Mouse (Mus musculus) limb, embryonic 11.5 days (tissue): ENCODE data around the gene Cdh8. TPM values are rescaled to one million over a fixed set of nuclear protein-coding genes. Genes with fewer than 3 reads are reported as not detected.
"Not testable (repeated sequence)": the region's sequence is repeated elsewhere in the genome, so short reads cannot be mapped to it uniquely, and the experiment has no call there.

Experiments
- ATAC-seq: fragments of 200-750 bp; cut with Nextera tagmentation; 2 replicates; pipeline ENCODE4 v1.8.0; 2017; ENCODE audit warnings: low read depth; ENCODE audit not compliant: insufficient number of reproducible peaks, low FRiP score, low TSS enrichment
- DNase-seq: peaks from one replicate; pipeline ENCODE4 v3.0.0-alpha.2; 2015; ENCODE audit warnings: low spot score
- H3K27ac ChIP-seq: fragments of 300-500 bp; sonication (generic); replicated peaks from 2 replicates; pipeline ENCODE4 v1.5.1; 2014; ENCODE audit warnings: low read depth, mild to moderate bottlenecking, low read length
- H3K27me3 ChIP-seq: fragments of 300-500 bp; sonication (generic); 2 replicates; pipeline ENCODE4 v1.6.1; 2014; ENCODE audit warnings: mild to moderate bottlenecking, low read length, mixed read lengths; ENCODE audit not compliant: control insufficient read depth, insufficient read depth
- H3K36me3 ChIP-seq: fragments of 300-500 bp; sonication (generic); 2 replicates; pipeline ENCODE4 v1.6.1; 2014; ENCODE audit warnings: mild to moderate bottlenecking, low read length, moderate library complexity, mixed read lengths; ENCODE audit not compliant: control insufficient read depth, insufficient read depth
- H3K4me1 ChIP-seq: fragments of 300-500 bp; sonication (generic); 2 replicates; pipeline ENCODE4 v1.6.1; 2014; ENCODE audit warnings: low read length, mixed read lengths; ENCODE audit not compliant: control insufficient read depth, insufficient read depth
- H3K4me2 ChIP-seq: fragments of 300-500 bp; sonication (generic); 2 replicates; pipeline ENCODE4 v1.6.1; 2014; ENCODE audit warnings: low read depth, mild to moderate bottlenecking, moderate library complexity; ENCODE audit not compliant: severe bottlenecking
- H3K4me3 ChIP-seq: fragments of 300-500 bp; sonication (generic); 2 replicates; pipeline ENCODE4 v1.5.1; 2014; ENCODE audit warnings: low read depth, low read length
- H3K9ac ChIP-seq: fragments of 300-500 bp; sonication (generic); 2 replicates; pipeline ENCODE4 v1.6.1; 2014; ENCODE audit warnings: mild to moderate bottlenecking, low read length
- H3K9me3 ChIP-seq: fragments of 300-500 bp; sonication (generic); 2 replicates; pipeline ENCODE4 v1.6.1; 2016; ENCODE audit warnings: low read length; ENCODE audit not compliant: control insufficient read depth
- WGBS: fragments of 180-500 bp; shearing (Covaris S2); extraction: QIAGEN DNeasy Blood & Tissue Kit; methylation state at CpG from one replicate; pipeline ENCODE4 v1.1.7; 2014; 5-methylcytosine and 5-hydroxymethylcytosine counted together
- polyA plus RNA-seq: library from polyadenylated mRNA; unstranded; fragments of >200 nt; fragmentation: Nextera tagmentation; extraction: Ambion mirVana; gene quantifications from 2 replicates; pipeline ENCODE4 v1.2.1, GENCODE M21; 2014

The Cdh8 gene
- polyA plus RNA-seq, 1 experiment from 2014 or later: 1.2 TPM

DNA sequence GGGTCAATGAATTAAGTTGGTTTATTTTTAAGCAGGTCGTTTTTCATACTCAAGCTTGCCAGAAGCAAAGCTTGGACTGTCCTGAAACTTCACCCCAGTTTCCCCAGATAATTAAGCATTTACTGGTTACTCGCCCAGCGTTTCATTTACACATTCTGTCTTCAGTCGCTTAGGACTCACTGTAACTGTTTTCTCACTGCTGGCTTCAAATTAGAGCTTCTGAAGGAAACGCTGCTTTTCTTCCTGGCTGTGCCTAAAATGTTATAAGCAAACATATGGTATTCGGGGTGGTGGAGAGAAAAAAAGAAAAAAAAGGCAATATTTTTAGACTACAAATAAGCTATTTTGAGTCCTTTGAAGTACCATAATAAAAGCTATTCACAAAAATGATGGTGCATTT lies 192.6 kb downstream of the Cdh8 start:
- 62% methylated on average over 6 of the region's 6 CpGs for WGBS
- no peaks in the 10 kb centered on the region for H3K9me3 ChIP-seq
- DNase-seq: no peak

GRCm38 (mm10) chr8:99205194-99205593 lies 211.1 kb downstream of the Cdh8 start:
- ATAC-seq (no peak), DNase-seq (no peak)
- no peak overlapping the region for H3K4me2 ChIP-seq
- H3K4me1 ChIP-seq: no peaks in the 10 kb centered on the region
- H3K9me3 ChIP-seq: no peaks in the 10 kb centered on the region
- no peak overlapping the region for H3K4me3 ChIP-seq
- 84% methylated on average over 7 of the region's 7 CpGs for WGBS
- no peak overlapping the region for H3K27ac ChIP-seq
- no peaks in the 10 kb centered on the region for H3K36me3 ChIP-seq
- H3K27me3 ChIP-seq: no peaks in the 10 kb centered on the region
- H3K9ac ChIP-seq: no peak overlapping the region

More for the DNA sequence above, 192.6 kb downstream of the Cdh8 start:
- Histone ChIP-seq H3K9ac (no peak overlapping the region), H3K36me3 (no peaks in the 10 kb centered on the region), H3K27ac (no peak overlapping the region), H3K4me1 (no peaks in the 10 kb centered on the region), H3K4me3 (no peak overlapping the region), H3K27me3 (no peaks in the 10 kb centered on the region), H3K4me2 (no peak overlapping the region)
- ATAC-seq: no peak

DNA sequence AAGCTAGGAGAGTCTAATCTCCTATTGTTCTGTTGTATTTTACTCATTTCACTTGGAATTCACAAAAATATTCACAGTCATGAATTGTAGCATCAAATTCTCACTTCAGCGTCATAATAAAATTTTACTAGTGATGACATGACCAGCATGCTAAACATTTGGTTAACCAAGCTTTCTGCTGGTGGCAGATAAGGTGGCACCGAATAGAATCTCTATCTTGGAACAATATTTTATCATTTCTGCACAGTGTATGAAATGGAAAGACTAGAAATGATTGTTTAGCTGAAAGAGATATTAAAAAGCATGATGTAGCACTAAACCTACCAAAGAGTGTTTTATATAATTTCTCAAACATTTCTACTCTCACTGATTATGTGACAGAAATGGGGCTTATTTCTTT lies 225.6 kb downstream of the Cdh8 start:
- no peak overlapping the region for H3K27ac ChIP-seq
- ATAC-seq: no peak
- H3K9me3 ChIP-seq: no peaks in the 10 kb centered on the region
- WGBS: 88% methylated on average over 2 of the region's 2 CpGs
- H3K4me1 ChIP-seq: no peaks in the 10 kb centered on the region
- no peaks in the 10 kb centered on the region for H3K36me3 ChIP-seq
- no peak overlapping the region for H3K4me2 ChIP-seq
- DNase-seq: no peak
- no peaks in the 10 kb centered on the region for H3K27me3 ChIP-seq
- H3K9ac ChIP-seq: no peak overlapping the region
- H3K4me3 ChIP-seq: no peak overlapping the region

- no peaks in the 10 kb centered on the region for H3K27me3 ChIP-seq
- no peaks in the 10 kb centered on the region for H3K4me1 ChIP-seq
- ATAC-seq: no peak
- H3K27ac ChIP-seq: no peak overlapping the region
- no peak overlapping the region for H3K4me2 ChIP-seq
- no peaks in the 10 kb centered on the region for H3K36me3 ChIP-seq
- WGBS: 96% methylated on average over 5 of the region's 5 CpGs
- no peaks in the 10 kb centered on the region for H3K9me3 ChIP-seq
- DNase-seq: no peak
- no peak overlapping the region for H3K9ac ChIP-seq
- no peak overlapping the region for H3K4me3 ChIP-seq
Observed at GRCm38 (mm10) chr8:99186879-99187278, 229.4 kb downstream of the Cdh8 start.

GRCm38 (mm10) chr8:99184186-99184585 lies 232.1 kb downstream of the Cdh8 start:
- no peak overlapping the region for H3K27ac ChIP-seq
- H3K4me3 ChIP-seq: no peak overlapping the region
- no peaks in the 10 kb centered on the region for H3K27me3 ChIP-seq
- ATAC-seq: no peak
- no peak overlapping the region for H3K4me2 ChIP-seq
- H3K9ac ChIP-seq: no peak overlapping the region
- H3K9me3 ChIP-seq: no peaks in the 10 kb centered on the region
- H3K4me1 ChIP-seq: no peaks in the 10 kb centered on the region
- no peaks in the 10 kb centered on the region for H3K36me3 ChIP-seq
- DNase-seq: no peak

DNA sequence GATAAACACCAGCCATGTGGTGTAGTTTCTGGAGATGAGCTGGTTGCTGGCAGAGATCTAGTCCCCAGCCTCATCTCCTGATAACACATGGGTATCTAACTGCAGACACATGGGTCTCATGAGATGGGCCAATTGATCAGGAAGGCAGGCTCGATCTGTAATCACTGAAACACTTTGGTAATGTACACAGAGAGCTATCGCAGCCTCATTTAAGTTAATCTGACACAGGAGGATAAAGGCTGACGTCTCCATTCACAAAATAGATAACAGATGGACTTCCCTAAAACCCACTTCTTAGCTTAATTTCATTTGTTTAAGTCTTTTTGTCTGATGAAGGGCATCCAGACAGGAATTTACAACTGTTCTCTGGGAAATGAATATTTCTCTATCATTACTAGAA lies 249.3 kb downstream of the Cdh8 start:
- no peak overlapping the region for H3K4me3 ChIP-seq
- WGBS: 69% methylated on average over 3 of the region's 3 CpGs
- no peaks in the 10 kb centered on the region for H3K27me3 ChIP-seq
- H3K4me1 ChIP-seq: no peaks in the 10 kb centered on the region
- H3K4me2 ChIP-seq: no peak overlapping the region
- ATAC-seq (no peak), DNase-seq (no peak)
- H3K9ac ChIP-seq: no peak overlapping the region
- H3K27ac ChIP-seq: no peak overlapping the region
- no peaks in the 10 kb centered on the region for H3K9me3 ChIP-seq
- no peaks in the 10 kb centered on the region for H3K36me3 ChIP-seq

DNA sequence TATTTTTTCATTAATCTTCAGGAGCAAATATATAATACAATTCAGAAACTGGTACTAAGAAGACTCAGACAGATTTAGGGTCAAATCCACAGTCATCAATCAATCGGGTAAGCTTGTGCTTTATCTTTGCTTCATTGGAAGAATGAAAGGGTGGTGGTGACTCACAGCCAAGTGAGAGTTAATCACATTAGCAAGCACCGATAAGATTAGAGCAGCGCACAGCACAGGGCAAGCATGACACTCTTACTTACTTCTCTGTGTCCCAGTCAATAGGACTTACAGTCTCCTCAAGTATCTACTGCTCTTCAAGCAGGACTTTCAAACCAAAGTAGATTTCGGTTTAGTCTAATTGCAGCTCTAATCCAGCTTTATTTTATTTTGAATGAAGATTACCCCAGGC lies 254.6 kb downstream of the Cdh8 start:
- H3K4me2 ChIP-seq: no peak overlapping the region
- ATAC-seq (no peak), DNase-seq (no peak)
- no peak overlapping the region for H3K4me3 ChIP-seq
- 63% methylated on average over 4 of the region's 4 CpGs for WGBS
- H3K27ac ChIP-seq: no peak overlapping the region
- no peaks in the 10 kb centered on the region for H3K9me3 ChIP-seq
- H3K4me1 ChIP-seq: no peaks in the 10 kb centered on the region
- no peaks in the 10 kb centered on the region for H3K36me3 ChIP-seq
- no peak overlapping the region for H3K9ac ChIP-seq
- no peaks in the 10 kb centered on the region for H3K27me3 ChIP-seq

GRCm38 (mm10) chr8:99145436-99145835 lies 270.8 kb downstream of the Cdh8 start:
- no peaks in the 10 kb centered on the region for H3K36me3 ChIP-seq
- H3K27me3 ChIP-seq: no peaks in the 10 kb centered on the region
- H3K4me1 ChIP-seq: no peaks in the 10 kb centered on the region
- no peaks in the 10 kb centered on the region for H3K9me3 ChIP-seq
- H3K27ac ChIP-seq: no peak overlapping the region
- 92% methylated on average over 6 of the region's 6 CpGs for WGBS
- no peak overlapping the region for H3K9ac ChIP-seq
- no peak overlapping the region for H3K4me3 ChIP-seq
- no peak overlapping the region for H3K4me2 ChIP-seq
- DNase-seq (no peak), ATAC-seq (no peak)

DNA sequence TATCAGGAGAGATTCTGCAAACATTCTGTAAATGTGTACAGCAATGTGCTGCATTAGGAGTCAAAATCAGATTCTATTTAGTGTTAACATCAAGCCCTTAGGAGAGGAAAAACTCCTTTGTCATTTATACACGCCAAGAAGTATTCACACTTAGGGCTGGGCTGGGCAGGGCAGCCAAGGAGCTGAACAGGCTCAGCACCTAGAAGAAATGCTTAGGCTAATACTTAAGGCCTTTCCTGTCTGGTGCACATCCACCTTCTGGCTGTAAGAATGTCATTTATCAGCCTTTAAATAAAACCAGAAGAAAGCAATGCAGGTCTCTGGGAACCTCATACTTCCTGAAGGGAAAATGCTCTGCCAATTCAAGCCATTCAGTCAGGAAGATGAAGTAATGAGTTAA lies 271.5 kb downstream of the Cdh8 start:
- not testable (repeated sequence) for H3K36me3 ChIP-seq
- 71% methylated on average over 1 of the region's 1 CpGs for WGBS

More for the DNA sequence above, 271.5 kb downstream of the Cdh8 start:
- not testable (repeated sequence) for H3K4me2 ChIP-seq, H3K9me3 ChIP-seq, H3K9ac ChIP-seq, H3K27me3 ChIP-seq, H3K4me3 ChIP-seq, H3K4me1 ChIP-seq, DNase-seq, H3K27ac ChIP-seq, ATAC-seq
